In the genomic region with DNA sequence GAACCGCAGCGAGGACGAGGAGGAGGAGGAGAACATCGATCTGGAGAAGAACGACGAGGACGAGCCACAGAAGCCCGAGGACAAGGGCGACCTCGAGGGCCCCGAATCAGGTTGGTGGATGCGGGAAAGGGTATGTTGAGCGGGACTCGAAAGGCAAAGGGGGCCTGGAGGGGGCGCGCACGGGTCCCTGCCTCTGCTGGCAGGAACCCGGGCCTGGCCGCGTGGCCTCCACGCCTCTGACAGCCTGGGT, we compare ENCODE assay signal across 8 mouse cellular contexts. TPM values are rescaled to one million over a fixed set of nuclear protein-coding genes. Genes with fewer than 3 reads are reported as not detected.
A peak's percentile ranks its signal among the peaks of the same experiment; 100 is the strongest.
DNase-seq lines count a peak whose midpoint lies in the region; ATAC-seq and TF ChIP-seq lines count a peak whose summit lies in the region.

No protein-coding gene starts in this region.

- no peak for TF ChIP-seq CTCF in small intestine, adult 2 months (IDR thresholded peaks at IDR 0.05; ENCODE audit: extremely low read depth, insufficient read length, insufficient replicate concordance, low read depth, low read length)

- peak overlapping the region; percentile 63 for H3K4me3 ChIP-seq in kidney, embryonic 14.5 days (ENCODE audit: low read length)
- peak overlapping the region; percentile 56 for H3K4me3 ChIP-seq in brown adipose tissue, adult 24 weeks (ENCODE audit: insufficient read depth, low read depth, low read length)
- H3K4me3 ChIP-seq in hindbrain, embryonic 10.5 days, result peak overlapping the region; percentile 93
- 0 out of 2 replicates have a peak overlapping the region, but pooled peaks have one; percentile 6 for H3K4me3 ChIP-seq in liver, embryonic 16.5 days (ENCODE audit: low read depth, low read length)
- peak overlapping the region; percentile 4; the same call in 1 of the 2 replicates for H3K4me3 ChIP-seq in small intestine, adult 2 months (ENCODE audit: low read depth, low read length)

- H3K4me1 ChIP-seq in kidney, embryonic 14.5 days (ENCODE audit: control insufficient read depth, insufficient read depth, low read length), result peaks cover 28% of the 10 kb centered on the region; the same call in 1 of the 2 replicates
- H3K4me1 ChIP-seq in brown adipose tissue, adult 24 weeks (ENCODE audit: control insufficient read depth, insufficient read depth, insufficient read length, low read length), result no peaks in the 10 kb centered on the region; the same call in 1 of the 2 replicates
- H3K4me1 ChIP-seq in hindbrain, embryonic 10.5 days (replicated peaks), result peaks cover 70% of the 10 kb centered on the region
- H3K4me1 ChIP-seq in liver, embryonic 16.5 days (ENCODE audit: control insufficient read depth, low read depth, low read length), result peaks cover 18% of the 10 kb centered on the region
- peaks cover 23% of the 10 kb centered on the region for H3K4me1 ChIP-seq in small intestine, adult 2 months (ENCODE audit: control insufficient read depth, insufficient read depth, insufficient read length, low read length)

- no peaks in the 10 kb centered on the region for H3K9me3 ChIP-seq in kidney, embryonic 14.5 days (ENCODE audit: control insufficient read depth, low read length)
- H3K9me3 ChIP-seq in hindbrain, embryonic 10.5 days, result no peaks in the 10 kb centered on the region
- H3K9me3 ChIP-seq in liver, embryonic 16.5 days (replicated peaks; ENCODE audit: control insufficient read depth, low read length), result no peaks in the 10 kb centered on the region

- H3K27ac ChIP-seq in kidney, embryonic 14.5 days (ENCODE audit: low read depth, low read length), result no peak overlapping the region
- no peak overlapping the region for H3K27ac ChIP-seq in brown adipose tissue, adult 24 weeks (replicated peaks; ENCODE audit: low read depth, low read length)
- H3K27ac ChIP-seq in hindbrain, embryonic 10.5 days, result peak overlapping the region; percentile 97
- H3K27ac ChIP-seq in liver, embryonic 16.5 days (ENCODE audit: low read length), result no peak overlapping the region
- H3K27ac ChIP-seq in small intestine, adult 2 months (ENCODE audit: insufficient read depth, low read depth, low read length), result no peak overlapping the region

- H3K9ac ChIP-seq in kidney, embryonic 14.5 days (ENCODE audit: low read depth, low read length), result peak overlapping the region; percentile 40
- no peak overlapping the region for H3K9ac ChIP-seq in liver, embryonic 16.5 days (ENCODE audit: low read depth, low read length)

- peaks cover 75% of the 10 kb centered on the region for H3K27me3 ChIP-seq in kidney, embryonic 14.5 days (ENCODE audit: control insufficient read depth, insufficient read depth, low read length)
- peaks cover 56% of the 10 kb centered on the region for H3K27me3 ChIP-seq in hindbrain, embryonic 10.5 days (ENCODE audit: insufficient read depth, poor library complexity, severe bottlenecking)
- H3K27me3 ChIP-seq in liver, embryonic 16.5 days (ENCODE audit: control insufficient read depth, insufficient read depth, low read depth, low read length), result peaks cover 81% of the 10 kb centered on the region
- H3K27me3 ChIP-seq in small intestine, adult 2 months (ENCODE audit: control insufficient read depth, insufficient read depth, low read length), result peaks cover 83% of the 10 kb centered on the region

- TF ChIP-seq POLR2A in small intestine, adult 2 months (IDR thresholded peaks at IDR 0.05; ENCODE audit: low read depth, low read length), result no peak

- H3K4me2 ChIP-seq in kidney, embryonic 14.5 days (replicated peaks; ENCODE audit: low read depth, low read length), result peak overlapping the region; percentile 44
- no peak overlapping the region for H3K4me2 ChIP-seq in liver, embryonic 16.5 days (ENCODE audit: low read depth, low read length)

- DNase-seq in kidney, adult 11 months, result no peak
- DNase-seq in hindbrain, embryonic 10.5 days (ENCODE audit: low spot score), result peak; percentile 75

- H3K36me3 ChIP-seq in kidney, embryonic 14.5 days (ENCODE audit: control insufficient read depth, insufficient read depth, low read length), result no peaks in the 10 kb centered on the region
- peaks cover 26% of the 10 kb centered on the region for H3K36me3 ChIP-seq in hindbrain, embryonic 10.5 days
- H3K36me3 ChIP-seq in liver, embryonic 16.5 days (ENCODE audit: control insufficient read depth, insufficient read depth), result no peaks in the 10 kb centered on the region
- no peaks in the 10 kb centered on the region for H3K36me3 ChIP-seq in small intestine, adult 2 months (ENCODE audit: control insufficient read depth, insufficient read depth, low read length)

- no peak for ATAC-seq in kidney, embryonic 14.5 days (ENCODE audit: low FRiP score, low TSS enrichment)
- ATAC-seq in liver, embryonic 16.5 days (ENCODE audit: low read depth), result no peak
- no peak for ATAC-seq in inflammation-experienced regulatory T-cells, adult 6 months
- no peak for ATAC-seq in cerebellum, adult (ENCODE audit: insufficient number of reproducible peaks, low FRiP score, low TSS enrichment)

- WGBS in kidney, embryonic 14.5 days, result 0% methylated on average over 20 of the region's 21 CpGs
- under 1% methylated on average over 21 of the region's 21 CpGs for WGBS in hindbrain, embryonic 10.5 days
- WGBS in liver, embryonic 16.5 days (ENCODE audit: insufficient replicate concordance), result under 1% methylated on average over 21 of the region's 21 CpGs
- under 1% methylated on average over 21 of the region's 21 CpGs for WGBS in small intestine, adult 2 months

RNA-seq across cellular contexts. Expression of a gene that starts 2.3 kb away (rescaled TPM):
- 2.1 and 2.7 TPM in 2 replicates for polyA plus RNA-seq in kidney, embryonic 14.5 days (2014; fragmentation: Nextera tagmentation; extraction: Ambion mirVana)
- polyA plus RNA-seq in brown adipose tissue, adult 24 weeks (2012; ENCODE audit: insufficient read depth, insufficient read length, missing spikeins), result 0.44 and 0.67 TPM in 2 replicates
- 24.3 and 29.7 TPM in 2 replicates for polyA plus RNA-seq in hindbrain, embryonic 10.5 days (2016; fragmentation: Nextera tagmentation; extraction: Ambion mirVana)
- polyA plus RNA-seq in liver, embryonic 16.5 days (2015; fragmentation: Nextera tagmentation; extraction: Ambion mirVana), result not detected in 2 replicates
- 0.20 and 0.23 TPM in 2 replicates for polyA plus RNA-seq in small intestine, adult 2 months (2012; rRNA removed)
- polyA plus RNA-seq in inflammation-experienced regulatory T-cells, adult 6 months (2017; shearing (Covaris generic)), result not detected

Comparison
In these comparisons a context has a peak if more than half of its experiments do, and no peak if none do; other contexts are left out.
1. H3K4me3 ChIP-seq: peak in every context shown above with its lines; median percentile 93 in hindbrain, embryonic 10.5 days; 63 in kidney, embryonic 14.5 days; 56 in brown adipose tissue, adult 24 weeks; 6 in liver, embryonic 16.5 days; 4 in small intestine, adult 2 months.